Mouse (Mus musculus): ENCODE data around the gene Col12a1.

Gene Col12a1

GRCm38 (mm10) chr9:79600237-79600570 is 118.4 kb downstream of the Col12a1 start:
- no peak for DNase-seq

- DNase-seq = no peak
Observed at GRCm38 (mm10) chr9:79599395-79600236, 119.0 kb downstream of the Col12a1 start.

- no peak for DNase-seq
Observed at GRCm38 (mm10) chr9:79598578-79598977, 120.1 kb downstream of the Col12a1 start.

- DNase-seq = no peak
Observed at GRCm38 (mm10) chr9:79586415-79587195, 132.0 kb downstream of the Col12a1 start.

- DNase-seq = no peak
Observed at GRCm38 (mm10) chr9:79566838-79567237, 151.8 kb downstream of the Col12a1 start.

- peak; percentile 3 for DNase-seq
Observed at GRCm38 (mm10) chr9:79553297-79553696, 165.3 kb downstream of the Col12a1 start.

All from right cerebral cortex, postnatal 25 days (tissue).